ENCODE assay signal across 23 mouse cellular contexts in genomic region chr4:106492116-106492515, GRCm38 (mm10). TPM values are rescaled to one million over a fixed set of nuclear protein-coding genes. Genes with fewer than 3 reads are reported as not detected.
DNase-seq lines count a peak whose midpoint lies in the region; ATAC-seq and TF ChIP-seq lines count a peak whose summit lies in the region.
"Had no signal": no experiment of that assay in that cellular context is flagged by ENCODE, and none has a peak within 500 bp of the region (broad histone marks: within the 10 kb centered on the region; RNA-seq: fewer than 3 reads in every experiment).

Bsnd (minus strand) TSS chr4:106492283.

- DNase-seq in R1 (ENCODE audit: low read depth, low spot score) = peak; percentile 28
- DNase-seq in yolk sac, embryonic 10.5 days (ENCODE audit: low spot score) = no peak
- DNase-seq in limb, embryonic 10.5 days (ENCODE audit: low spot score) = no peak
- no peak for DNase-seq in testis, postnatal 14 days (ENCODE audit: low spot score)
- DNase-seq: cerebellum, adult 18-20 months; gastrocnemius, postnatal 36 days; thymus, adult 2 months had no signal

- H3K36me3 ChIP-seq in intestine, embryonic 15.5 days = no peaks in the 10 kb centered on the region
- H3K36me3 ChIP-seq in intestine, postnatal 0 days (ENCODE audit: control insufficient read depth, insufficient read depth) = no peaks in the 10 kb centered on the region
- no peaks in the 10 kb centered on the region for H3K36me3 ChIP-seq in kidney, embryonic 15.5 days
- H3K36me3 ChIP-seq in limb, embryonic 10.5 days = no peaks in the 10 kb centered on the region
- H3K36me3 ChIP-seq: embryonic facial prominence, embryonic 13.5 days; heart, embryonic 10.5 days; hindbrain, embryonic 15.5 days; liver, embryonic 12.5 days; neural tube, embryonic 12.5 days had no signal

- no peak for TF ChIP-seq CTCF in intestine, postnatal 0 days (IDR thresholded peaks at IDR 0.05; ENCODE audit: low read depth)

- no peak within 1 kb of the TSS for H3K4me2 ChIP-seq in intestine, embryonic 15.5 days (replicated peaks)
- no peak within 1 kb of the TSS for H3K4me2 ChIP-seq in intestine, postnatal 0 days (replicated peaks; ENCODE audit: low read depth)
- H3K4me2 ChIP-seq in kidney, embryonic 15.5 days = no peak within 1 kb of the TSS
- H3K4me2 ChIP-seq: embryonic facial prominence, embryonic 13.5 days; hindbrain, embryonic 15.5 days; liver, embryonic 12.5 days; neural tube, embryonic 12.5 days had no signal

- no peaks in the 10 kb centered on the region for H3K27me3 ChIP-seq in intestine, embryonic 15.5 days (replicated peaks)
- H3K27me3 ChIP-seq in intestine, postnatal 0 days (replicated peaks; ENCODE audit: control insufficient read depth, insufficient read depth, low read length) = no peaks in the 10 kb centered on the region
- no peaks in the 10 kb centered on the region for H3K27me3 ChIP-seq in kidney, embryonic 15.5 days
- peaks cover 3% of the 10 kb centered on the region; the same call in 1 of the 2 replicates for H3K27me3 ChIP-seq in limb, embryonic 10.5 days (ENCODE audit: low read depth, poor library complexity, severe bottlenecking)
- H3K27me3 ChIP-seq: hindbrain, embryonic 15.5 days; neural tube, embryonic 12.5 days; Patski had no signal

- H3K9ac ChIP-seq in intestine, embryonic 15.5 days = no peak within 1 kb of the TSS
- no peak within 1 kb of the TSS for H3K9ac ChIP-seq in intestine, postnatal 0 days (ENCODE audit: low read depth, low read length)
- H3K9ac ChIP-seq in kidney, embryonic 15.5 days = no peak within 1 kb of the TSS
- H3K9ac ChIP-seq: embryonic facial prominence, embryonic 13.5 days; hindbrain, embryonic 15.5 days; liver, embryonic 12.5 days; neural tube, embryonic 12.5 days had no signal

- H3K4me3 ChIP-seq in intestine, embryonic 15.5 days (replicated peaks) = no peak within 1 kb of the TSS
- no peak within 1 kb of the TSS for H3K4me3 ChIP-seq in intestine, postnatal 0 days (ENCODE audit: low read depth, low read length)
- H3K4me3 ChIP-seq in kidney, embryonic 15.5 days (replicated peaks) = peak within 1 kb of the TSS; percentile 8; the same call in 1 of the 2 replicates
- no peak within 1 kb of the TSS for H3K4me3 ChIP-seq in limb, embryonic 10.5 days
- H3K4me3 ChIP-seq: embryonic facial prominence, embryonic 13.5 days; heart, embryonic 10.5 days; hindbrain, embryonic 15.5 days; liver, embryonic 12.5 days; neural tube, embryonic 12.5 days had no signal

- H3K4me1 ChIP-seq in intestine, embryonic 15.5 days (replicated peaks) = no peaks in the 10 kb centered on the region
- H3K4me1 ChIP-seq in intestine, postnatal 0 days (replicated peaks; ENCODE audit: control insufficient read depth, insufficient read depth, low read length) = no peaks in the 10 kb centered on the region
- peaks cover 19% of the 10 kb centered on the region for H3K4me1 ChIP-seq in kidney, embryonic 15.5 days
- H3K4me1 ChIP-seq in limb, embryonic 10.5 days = 0 out of 2 replicates have a peak, but pooled peaks cover 12% of the 10 kb centered on the region
- H3K4me1 ChIP-seq: embryonic facial prominence, embryonic 13.5 days; hindbrain, embryonic 15.5 days; liver, embryonic 12.5 days; neural tube, embryonic 12.5 days had no signal

- ATAC-seq in intestine, embryonic 15.5 days = peak; percentile 69; the same call in 1 of the 2 replicates
- no peak for ATAC-seq in intestine, postnatal 0 days
- ATAC-seq in kidney, embryonic 15.5 days (replicated peaks; ENCODE audit: low FRiP score) = peak; percentile 88
- peak; percentile 55 for ATAC-seq in neutrophil, adult 5-6 weeks (ENCODE audit: extremely low read depth, insufficient number of reproducible peaks, low FRiP score, poor library complexity, severe bottlenecking)
- ATAC-seq: liver, embryonic 12.5 days; Patski had no signal

- WGBS in intestine, embryonic 15.5 days = 43% methylated on average over 3 of the region's 3 CpGs
- WGBS in intestine, postnatal 0 days = 42% methylated on average over 3 of the region's 3 CpGs
- 31% methylated on average over 3 of the region's 3 CpGs for WGBS in kidney, embryonic 15.5 days
- 64% methylated on average over 3 of the region's 3 CpGs for WGBS in limb, embryonic 10.5 days

- no peak within 1 kb of the TSS for H3K27ac ChIP-seq in intestine, embryonic 15.5 days
- H3K27ac ChIP-seq in intestine, postnatal 0 days (ENCODE audit: low read depth, low read length) = no peak within 1 kb of the TSS
- 0 out of 2 replicates have a peak within 1 kb of the TSS, but pooled peaks have one; percentile 48 for H3K27ac ChIP-seq in kidney, embryonic 15.5 days
- no peak within 1 kb of the TSS for H3K27ac ChIP-seq in limb, embryonic 10.5 days
- H3K27ac ChIP-seq: embryonic facial prominence, embryonic 13.5 days; heart, embryonic 10.5 days; hindbrain, embryonic 15.5 days; liver, embryonic 12.5 days; neural tube, embryonic 12.5 days had no signal

- H3K9me3 ChIP-seq in intestine, embryonic 15.5 days = no peaks in the 10 kb centered on the region
- no peaks in the 10 kb centered on the region for H3K9me3 ChIP-seq in intestine, postnatal 0 days (ENCODE audit: control insufficient read depth)
- no peaks in the 10 kb centered on the region for H3K9me3 ChIP-seq in kidney, embryonic 15.5 days (replicated peaks)
- H3K9me3 ChIP-seq in limb, embryonic 10.5 days (replicated peaks) = no peaks in the 10 kb centered on the region
- H3K9me3 ChIP-seq: embryonic facial prominence, embryonic 13.5 days; heart, embryonic 10.5 days; hindbrain, embryonic 15.5 days; liver, embryonic 12.5 days; neural tube, embryonic 12.5 days had no signal

RNA-seq across cellular contexts. Expression of gene Bsnd, which starts in this region (rescaled TPM):
- polyA plus RNA-seq in intestine, embryonic 15.5 days (2015; fragmentation: Nextera tagmentation; extraction: Ambion mirVana) = not detected in 2 replicates
- polyA plus RNA-seq in intestine, postnatal 0 days (2015; fragmentation: Nextera tagmentation; extraction: Ambion mirVana) = not detected in 2 replicates
- 7.9 and 8.9 TPM in 2 replicates for polyA plus RNA-seq in kidney, embryonic 15.5 days (2015; fragmentation: Nextera tagmentation; extraction: Ambion mirVana)
- not detected in 2 replicates for total RNA-seq in neutrophil, adult 5-6 weeks (2017)
- polyA plus RNA-seq in limb, embryonic 10.5 days (2016; fragmentation: Nextera tagmentation; extraction: Ambion mirVana) = not detected in 2 replicates
- total RNA-seq: common myeloid progenitor, adult 5-6 weeks; gastrocnemius, postnatal 36 days; heart, postnatal 25 days; left cerebral cortex, postnatal 14 days; megakaryocyte, adult 5-6 weeks had no signal
- polyA plus RNA-seq: brain, embryonic 14.5 days; embryonic facial prominence, embryonic 13.5 days; liver, embryonic 12.5 days; lung, embryonic 16.5 days; neural tube, embryonic 12.5 days had no signal

Comparison
In these comparisons a context has a peak if more than half of its experiments do, and no peak if none do; other contexts are left out.
1. Peak in ATAC-seq in intestine, embryonic 15.5 days; RNA of the gene not detected or under 1 TPM.
2. Peak in ATAC-seq in neutrophil, adult 5-6 weeks; RNA of the gene not detected or under 1 TPM.